ENCODE assay signal across 13 mouse cellular contexts in the genomic region with DNA sequence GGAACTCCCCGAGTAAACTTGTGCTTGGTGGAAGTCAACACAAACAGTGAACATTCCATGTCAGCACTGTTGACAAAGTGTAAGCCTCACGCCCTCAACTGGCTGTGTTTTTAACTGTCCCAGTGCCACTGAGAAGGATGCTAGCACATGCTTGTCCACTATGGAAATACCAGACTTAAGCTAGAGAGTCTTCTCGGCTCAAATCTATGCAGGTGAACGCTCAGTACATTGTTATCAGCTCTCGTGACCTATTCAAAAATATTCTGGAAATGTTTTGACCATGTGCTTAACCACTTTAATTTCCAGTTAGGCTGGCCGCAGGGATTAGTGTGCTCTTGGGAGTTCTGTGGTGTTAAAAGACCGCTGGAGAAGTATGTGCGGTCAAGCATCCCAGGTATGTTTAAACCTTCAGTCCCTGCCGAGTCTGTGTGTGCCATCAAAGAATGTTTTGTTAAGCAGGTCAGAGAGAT.
A peak's percentile ranks its signal among the peaks of the same experiment; 100 is the strongest.
DNase-seq lines count a peak whose midpoint lies in the region; ATAC-seq and TF ChIP-seq lines count a peak whose summit lies in the region.
"Had no signal": no experiment of that assay in that cellular context is flagged by ENCODE, and none has a peak within 500 bp of the region (broad histone marks: within the 10 kb centered on the region; RNA-seq: fewer than 3 reads in every experiment).

No protein-coding gene starts in this region.

- peaks cover 3% of the 10 kb centered on the region for H3K79me2 ChIP-seq in heart, adult 2 months (replicated peaks; ENCODE audit: control insufficient read depth, insufficient read depth, low read length)

- no peak for ATAC-seq in erythroblast, adult 5-6 weeks (replicated peaks; ENCODE audit: low FRiP score, poor library complexity, severe bottlenecking)

- intact Hi-C loops in heart, adult 2 months (cut with DNase I) = no loop called here
- intact Hi-C loops in left cerebral cortex, postnatal 10 days (cut with DNase I) = no loop called here

- no peak for DNase-seq in heart, adult 2 months
- DNase-seq in heart, adult 9 months (ENCODE audit: low spot score in 2 of 2) = no peak
- DNase-seq in urinary bladder, postnatal 14 days (ENCODE audit: low spot score) = peak; percentile 12
- DNase-seq in urinary bladder, postnatal 36 days (ENCODE audit: low spot score in 2 of 2) = no peak
- peak; percentile 36 to 46 for DNase-seq in kidney, postnatal 25 days
- no peak for DNase-seq in testis, postnatal 10 days (ENCODE audit: low spot score)
- DNase-seq in left cerebral cortex, postnatal 10 days (ENCODE audit: extremely low spot score in 1 of 2, low spot score in 2 of 2) = no peak
- DNase-seq: adrenal gland, adult 2 months; B cell, adult 2 months; thymus, adult 18-20 months had no signal

- no peaks in the 10 kb centered on the region for H3K27me3 ChIP-seq in heart, adult 2 months (ENCODE audit: control insufficient read depth, insufficient read depth, low read length)
- H3K27me3 ChIP-seq: forebrain, embryonic 12.5 days; lung, embryonic 15.5 days had no signal

- no peak overlapping the region for H3K27ac ChIP-seq in heart, adult 2 months
- H3K27ac ChIP-seq: forebrain, embryonic 12.5 days; lung, embryonic 15.5 days had no signal

- TF ChIP-seq CTCF in heart, adult 2 months (IDR thresholded peaks at IDR 0.05) = peak; percentile 48

- WGBS in heart, adult 2 months = 23% methylated on average over 9 of the region's 9 CpGs

- no peak for TF ChIP-seq EP300 in heart, adult 2 months (IDR thresholded peaks at IDR 0.05; ENCODE audit: insufficient read depth, low read depth, low read length)

- H3K36me3 ChIP-seq in heart, adult 2 months (ENCODE audit: control insufficient read depth, insufficient read depth, low read length) = peaks cover 4% of the 10 kb centered on the region; the same call in 1 of the 2 replicates
- H3K36me3 ChIP-seq: forebrain, embryonic 12.5 days; lung, embryonic 15.5 days had no signal

- no peak for TF ChIP-seq POLR2A in heart, adult 2 months (IDR thresholded peaks at IDR 0.05; ENCODE audit: insufficient read depth, low read depth, low read length)

- H3K4me1 ChIP-seq in heart, adult 2 months (ENCODE audit: control insufficient read depth, insufficient read depth, low read length) = peaks cover 10% of the 10 kb centered on the region

- no peak overlapping the region for H3K4me3 ChIP-seq in heart, adult 2 months
- H3K4me3 ChIP-seq: forebrain, embryonic 12.5 days; lung, embryonic 15.5 days had no signal

- no peak overlapping the region for H3K9ac ChIP-seq in heart, adult 2 months (ENCODE audit: low read depth, low read length)
- H3K9ac ChIP-seq: forebrain, embryonic 12.5 days; lung, embryonic 15.5 days had no signal

Comparison
In these comparisons a context has a peak if more than half of its experiments do, and no peak if none do; other contexts are left out.
1. DNase-seq: peak in urinary bladder, postnatal 14 days (single experiment) and kidney, postnatal 25 days (2 of 2); none in heart, adult 2 months (0 of 2), heart, adult 9 months (0 of 2), urinary bladder, postnatal 36 days (0 of 2), testis, postnatal 10 days (single experiment) and left cerebral cortex, postnatal 10 days (0 of 2).